ENCODE assay signal across 8 mouse cellular contexts in genomic region chr7:4513236-4513635, GRCm38 (mm10). TPM values are rescaled to one million over a fixed set of nuclear protein-coding genes. Genes with fewer than 3 reads are reported as not detected.
DNase-seq lines count a peak whose midpoint lies in the region; ATAC-seq and TF ChIP-seq lines count a peak whose summit lies in the region.

No protein-coding gene starts in this region.

- no peaks in the 10 kb centered on the region for H3K27me3 ChIP-seq in kidney, embryonic 15.5 days
- H3K27me3 ChIP-seq in kidney, embryonic 14.5 days (ENCODE audit: control insufficient read depth, insufficient read depth, low read length) = no peaks in the 10 kb centered on the region
- H3K27me3 ChIP-seq in MEL (ENCODE audit: control insufficient read depth in 1 of 2, insufficient read depth in 2 of 2, low read length in 2 of 2) = no peaks in the 10 kb centered on the region
- H3K27me3 ChIP-seq in embryonic facial prominence, embryonic 11.5 days (ENCODE audit: control insufficient read depth, insufficient read depth, low read length) = no peaks in the 10 kb centered on the region
- no peaks in the 10 kb centered on the region for H3K27me3 ChIP-seq in myocyte (ENCODE audit: control insufficient read depth, insufficient read depth, insufficient read length)

- intact Hi-C loops in left cerebral cortex, postnatal 14 days (cut with DNase I) = no loop called here

- peak; percentile 79 to 97 (median 92) for TF ChIP-seq CTCF in MEL (IDR thresholded peaks at IDR 0.05 in 2 of 3, conservative IDR thresholded peaks at IDR 0.05 in 1 of 3; ENCODE audit: control insufficient read depth in 1 of 3, insufficient read depth in 1 of 3, low read depth in 2 of 3, low read length in 3 of 3, poor library complexity in 1 of 3, severe bottlenecking in 1 of 3)

- TF ChIP-seq RAD21 in MEL (IDR thresholded peaks at IDR 0.05; ENCODE audit: low read depth, low read length) = peak; percentile 2; the same call in 1 of the 2 replicates

- 33% methylated on average over 13 of the region's 13 CpGs for WGBS in kidney, embryonic 15.5 days
- 31% methylated on average over 13 of the region's 13 CpGs for whole genome bisulfite sequencing in kidney, embryonic 14.5 days
- 29% methylated on average over 13 of the region's 13 CpGs for WGBS in embryonic facial prominence, embryonic 11.5 days

- H3K27ac ChIP-seq in kidney, embryonic 15.5 days = peak overlapping the region; percentile 78
- H3K27ac ChIP-seq in kidney, embryonic 14.5 days (ENCODE audit: low read depth, low read length) = no peak overlapping the region
- no peak overlapping the region for H3K27ac ChIP-seq in MEL (ENCODE audit: control insufficient read depth, low read depth, low read length)
- no peak overlapping the region for H3K27ac ChIP-seq in embryonic facial prominence, embryonic 11.5 days (replicated peaks; ENCODE audit: low read depth, low read length)

- peak; percentile 74 for DNase-seq in MEL (ENCODE audit: low read depth, low spot score)
- DNase-seq in embryonic facial prominence, embryonic 11.5 days (ENCODE audit: low spot score) = peak; percentile 71
- peak; percentile 56 for DNase-seq in kidney, postnatal 10 days
- DNase-seq in left cerebral cortex, postnatal 14 days (ENCODE audit: low spot score in 2 of 2) = no peak
- no peak for DNase-seq in frontal cortex, postnatal 10 days (ENCODE audit: low spot score in 2 of 2)

- H3K4me1 ChIP-seq in kidney, embryonic 15.5 days = peaks cover 56% of the 10 kb centered on the region
- peaks cover 13% of the 10 kb centered on the region; the same call in 1 of the 2 replicates for H3K4me1 ChIP-seq in kidney, embryonic 14.5 days (ENCODE audit: control insufficient read depth, insufficient read depth, low read length)
- H3K4me1 ChIP-seq in MEL (ENCODE audit: control insufficient read depth in 1 of 2, insufficient read depth in 2 of 2, low read length in 2 of 2) = peaks cover 3 to 24% of the 10 kb centered on the region in 2 experiments
- H3K4me1 ChIP-seq in embryonic facial prominence, embryonic 11.5 days (ENCODE audit: control insufficient read depth, insufficient read depth, low read length) = no peaks in the 10 kb centered on the region

- ATAC-seq in kidney, embryonic 15.5 days (replicated peaks; ENCODE audit: low FRiP score) = no peak
- ATAC-seq in kidney, embryonic 14.5 days (ENCODE audit: low FRiP score, low TSS enrichment) = no peak
- ATAC-seq in embryonic facial prominence, embryonic 11.5 days (replicated peaks; ENCODE audit: insufficient number of reproducible peaks, low FRiP score, low TSS enrichment, low read depth) = no peak

- H3K4me3 ChIP-seq in kidney, embryonic 15.5 days (replicated peaks) = no peak overlapping the region
- no peak overlapping the region for H3K4me3 ChIP-seq in kidney, embryonic 14.5 days (ENCODE audit: low read length)
- H3K4me3 ChIP-seq in MEL (ENCODE audit: control insufficient read depth in 1 of 2, insufficient read depth in 1 of 2, low read depth in 2 of 2, low read length in 2 of 2) (no peak overlapping the region), myocyte (peak overlapping the region; percentile 36)
- no peak overlapping the region for H3K4me3 ChIP-seq in embryonic facial prominence, embryonic 11.5 days (ENCODE audit: low read depth, low read length)

- TF ChIP-seq POLR2A in MEL (IDR thresholded peaks at IDR 0.05; ENCODE audit: control insufficient read depth in 1 of 2, insufficient read depth in 1 of 2, low read depth in 1 of 2, low read length in 2 of 2, poor library complexity in 1 of 2) = no peak
- TF ChIP-seq POLR2A in myocyte (IDR thresholded peaks at IDR 0.05; ENCODE audit: insufficient read length, low read depth) = no peak

- H3K9ac ChIP-seq in kidney, embryonic 15.5 days = no peak overlapping the region
- no peak overlapping the region for H3K9ac ChIP-seq in kidney, embryonic 14.5 days (ENCODE audit: low read depth, low read length)
- H3K9ac ChIP-seq in MEL (ENCODE audit: control insufficient read depth, low read depth, low read length, poor library complexity, severe bottlenecking) = no peak overlapping the region
- no peak overlapping the region for H3K9ac ChIP-seq in embryonic facial prominence, embryonic 11.5 days (replicated peaks; ENCODE audit: low read length)

- H3ac ChIP-seq in myocyte (ENCODE audit: control insufficient read depth, insufficient read length) = no peak overlapping the region

- no peaks in the 10 kb centered on the region for H3K36me3 ChIP-seq in kidney, embryonic 15.5 days
- no peaks in the 10 kb centered on the region for H3K36me3 ChIP-seq in kidney, embryonic 14.5 days (ENCODE audit: control insufficient read depth, insufficient read depth, low read length)
- H3K36me3 ChIP-seq in MEL (ENCODE audit: control insufficient read depth in 1 of 2, insufficient read depth in 2 of 2, low read length in 2 of 2) (peaks cover 0 to 21% of the 10 kb centered on the region in 2 experiments; a peak in 2 of 4 replicates), myocyte (ENCODE audit: control insufficient read depth, insufficient read depth) (peaks cover 3% of the 10 kb centered on the region)
- no peaks in the 10 kb centered on the region for H3K36me3 ChIP-seq in embryonic facial prominence, embryonic 11.5 days (replicated peaks; ENCODE audit: control insufficient read depth, insufficient read depth, low read depth, low read length)

- H3K9me3 ChIP-seq in kidney, embryonic 15.5 days (replicated peaks) = no peaks in the 10 kb centered on the region
- no peaks in the 10 kb centered on the region for H3K9me3 ChIP-seq in kidney, embryonic 14.5 days (ENCODE audit: control insufficient read depth, low read length)
- H3K9me3 ChIP-seq in MEL (replicated peaks; ENCODE audit: insufficient read depth, low read length) = no peaks in the 10 kb centered on the region
- H3K9me3 ChIP-seq in embryonic facial prominence, embryonic 11.5 days (replicated peaks; ENCODE audit: control insufficient read depth, low read length) = no peaks in the 10 kb centered on the region

- no peaks in the 10 kb centered on the region for H3K79me2 ChIP-seq in MEL (ENCODE audit: control insufficient read depth, insufficient read depth, low read length, poor library complexity)
- H3K79me2 ChIP-seq in myocyte (ENCODE audit: control insufficient read depth, insufficient read depth) = no peaks in the 10 kb centered on the region

- TF ChIP-seq EP300 in MEL (IDR thresholded peaks at IDR 0.05; ENCODE audit: low read depth in 1 of 2, low read length in 2 of 2) = no peak

- H3K4me2 ChIP-seq in kidney, embryonic 15.5 days = no peak overlapping the region; the same call in 1 of the 2 replicates
- no peak overlapping the region for H3K4me2 ChIP-seq in kidney, embryonic 14.5 days (replicated peaks; ENCODE audit: low read depth, low read length)
- H3K4me2 ChIP-seq in embryonic facial prominence, embryonic 11.5 days (ENCODE audit: low read depth, low read length) = no peak overlapping the region
- peak overlapping the region; percentile 79 for H3K4me2 ChIP-seq in myocyte (ENCODE audit: low read depth)

RNA-seq across cellular contexts. Expression of gene Tnnt1, which starts 2.9 kb away (rescaled TPM):
- polyA plus RNA-seq in kidney, embryonic 15.5 days (2015; fragmentation: Nextera tagmentation; extraction: Ambion mirVana) = 37.2 and 48.6 TPM in 2 replicates
- polyA plus RNA-seq in kidney, embryonic 14.5 days (2014; fragmentation: Nextera tagmentation; extraction: Ambion mirVana) = 13.4 and 20.6 TPM in 2 replicates
- 5.0 and 5.4 TPM in 2 replicates for total RNA-seq in MEL (2012; rRNA removed)
- 10 to 100 TPM in 1 of 2 experiments, not detected in 1; 16.4 TPM for polyA plus RNA-seq in MEL (2012; ENCODE audit: insufficient read depth in 1 of 2, insufficient read length in 2 of 2, low read depth in 1 of 2, low replicate concordance in 2 of 2, missing spikeins in 1 of 2)
- 44.9 and 61.5 TPM in 2 replicates for polyA plus RNA-seq in embryonic facial prominence, embryonic 11.5 days (2014; fragmentation: Nextera tagmentation; extraction: Ambion mirVana)
- polyA plus RNA-seq in myocyte (2012; fragmentation: generic; extraction: Trizol) = 1,403 TPM
- 1 to 10 TPM; 2.7 to 4.3 TPM for total RNA-seq in left cerebral cortex, postnatal 14 days (2021)

RNA-seq across cellular contexts. Expression of gene Tnni3, which starts 10.8 kb away (rescaled TPM):
- polyA plus RNA-seq in kidney, embryonic 15.5 days (2015; fragmentation: Nextera tagmentation; extraction: Ambion mirVana) = 6.6 and 6.9 TPM in 2 replicates
- 4.9 and 8.1 TPM in 2 replicates for polyA plus RNA-seq in kidney, embryonic 14.5 days (2014; fragmentation: Nextera tagmentation; extraction: Ambion mirVana)
- total RNA-seq in MEL (2012; rRNA removed) = 281 and 353 TPM in 2 replicates
- 100 to 1,000 TPM in 1 of 2 experiments, not detected in 1; 328 TPM for polyA plus RNA-seq in MEL (2012; ENCODE audit: insufficient read depth in 1 of 2, insufficient read length in 2 of 2, low read depth in 1 of 2, low replicate concordance in 2 of 2, missing spikeins in 1 of 2)
- polyA plus RNA-seq in embryonic facial prominence, embryonic 11.5 days (2014; fragmentation: Nextera tagmentation; extraction: Ambion mirVana) = 2.6 and 9.9 TPM in 2 replicates
- 13.3 TPM for polyA plus RNA-seq in myocyte (2012; fragmentation: generic; extraction: Trizol)
- under 1 TPM in 1 of 2 experiments, not detected in 1; 0.55 TPM for total RNA-seq in left cerebral cortex, postnatal 14 days (2021)

RNA-seq across cellular contexts. Expression of gene Ppp1r12c, which starts 11.8 kb away (rescaled TPM):
- 38.2 and 43.9 TPM in 2 replicates for polyA plus RNA-seq in kidney, embryonic 15.5 days (2015; fragmentation: Nextera tagmentation; extraction: Ambion mirVana)
- polyA plus RNA-seq in kidney, embryonic 14.5 days (2014; fragmentation: Nextera tagmentation; extraction: Ambion mirVana) = 50.8 and 51.2 TPM in 2 replicates
- 51.4 and 64.2 TPM in 2 replicates for total RNA-seq in MEL (2012; rRNA removed)
- polyA plus RNA-seq in MEL (2012; ENCODE audit: insufficient read depth in 1 of 2, insufficient read length in 2 of 2, low read depth in 1 of 2, low replicate concordance in 2 of 2, missing spikeins in 1 of 2) (100 to 1,000 TPM in 1 of 2 experiments, not detected in 1; 153 TPM), myocyte (2012; fragmentation: generic; extraction: Trizol) (39.0 TPM)
- 33.0 and 35.3 TPM in 2 replicates for polyA plus RNA-seq in embryonic facial prominence, embryonic 11.5 days (2014; fragmentation: Nextera tagmentation; extraction: Ambion mirVana)
- 100 to 1,000 TPM; 117 to 128 TPM for total RNA-seq in left cerebral cortex, postnatal 14 days (2021)

RNA-seq across cellular contexts. Expression of gene Dnaaf3, which starts 19.0 kb away (rescaled TPM):
- 3.2 and 3.5 TPM in 2 replicates for polyA plus RNA-seq in kidney, embryonic 15.5 days (2015; fragmentation: Nextera tagmentation; extraction: Ambion mirVana)
- 1.3 and 2.4 TPM in 2 replicates for polyA plus RNA-seq in kidney, embryonic 14.5 days (2014; fragmentation: Nextera tagmentation; extraction: Ambion mirVana)
- 0.69 and 0.73 TPM in 2 replicates for total RNA-seq in MEL (2012; rRNA removed)
- polyA plus RNA-seq in MEL (2012; ENCODE audit: insufficient read depth in 1 of 2, insufficient read length in 2 of 2, low read depth in 1 of 2, low replicate concordance in 2 of 2, missing spikeins in 1 of 2) (1 to 10 TPM in 1 of 2 experiments, not detected in 1; 2.9 TPM), myocyte (2012; fragmentation: generic; extraction: Trizol) (2.2 TPM)
- polyA plus RNA-seq in embryonic facial prominence, embryonic 11.5 days (2014; fragmentation: Nextera tagmentation; extraction: Ambion mirVana) = 1.0 and 1.6 TPM in 2 replicates
- total RNA-seq in left cerebral cortex, postnatal 14 days (2021) = under 1 TPM; 0.31 to 0.34 TPM

RNA-seq across cellular contexts. Expression of gene Syt5, which starts 34.1 kb away (rescaled TPM):
- 6.5 and 7.5 TPM in 2 replicates for polyA plus RNA-seq in kidney, embryonic 15.5 days (2015; fragmentation: Nextera tagmentation; extraction: Ambion mirVana)
- 5.3 and 5.5 TPM in 2 replicates for polyA plus RNA-seq in kidney, embryonic 14.5 days (2014; fragmentation: Nextera tagmentation; extraction: Ambion mirVana)
- total RNA-seq in MEL (2012; rRNA removed) = not detected in 2 replicates
- polyA plus RNA-seq in MEL (2012; ENCODE audit: insufficient read depth in 1 of 2, insufficient read length in 2 of 2, low read depth in 1 of 2, low replicate concordance in 2 of 2, missing spikeins in 1 of 2) = not detected
- polyA plus RNA-seq in embryonic facial prominence, embryonic 11.5 days (2014; fragmentation: Nextera tagmentation; extraction: Ambion mirVana) = 4.8 and 6.6 TPM in 2 replicates
- polyA plus RNA-seq in myocyte (2012; fragmentation: generic; extraction: Trizol) = 0.22 TPM
- 100 to 1,000 TPM; 241 to 259 TPM for total RNA-seq in left cerebral cortex, postnatal 14 days (2021)

Comparison
In these comparisons a context has a peak if more than half of its experiments do, and no peak if none do; other contexts are left out.
1. DNase-seq: peak in MEL (single experiment), embryonic facial prominence, embryonic 11.5 days (single experiment) and kidney, postnatal 10 days (single experiment); none in left cerebral cortex, postnatal 14 days (0 of 2) and frontal cortex, postnatal 10 days (0 of 2).
2. RNA of gene Tnnt1, which starts 2.9 kb away (polyA plus RNA-seq): 1,403 TPM in myocyte (single experiment); 44.9 to 61.5 TPM in embryonic facial prominence, embryonic 11.5 days, 37.2 to 48.6 TPM in kidney, embryonic 15.5 days, 16.4 TPM in MEL and 13.4 to 20.6 TPM in kidney, embryonic 14.5 days; every median in the first group is over 10 times any median in the second.